Mouse (Mus musculus): ENCODE results near the gene Rps27rt.
A peak's percentile ranks its signal among the peaks of the same experiment; 100 is the strongest.
"Not testable (repeated sequence)": the region's sequence is repeated elsewhere in the genome, so short reads cannot be mapped to it uniquely, and the experiment has no call there.

The Rps27rt gene

GRCm38 (mm10) chr9:114982689-114983360 lies at the start of gene Rps27rt:
Rps27rt (minus strand) TSS chr9:114982739.
- DNase-seq (ENCODE audit: low spot score in 2 of 2): no peak

DNA sequence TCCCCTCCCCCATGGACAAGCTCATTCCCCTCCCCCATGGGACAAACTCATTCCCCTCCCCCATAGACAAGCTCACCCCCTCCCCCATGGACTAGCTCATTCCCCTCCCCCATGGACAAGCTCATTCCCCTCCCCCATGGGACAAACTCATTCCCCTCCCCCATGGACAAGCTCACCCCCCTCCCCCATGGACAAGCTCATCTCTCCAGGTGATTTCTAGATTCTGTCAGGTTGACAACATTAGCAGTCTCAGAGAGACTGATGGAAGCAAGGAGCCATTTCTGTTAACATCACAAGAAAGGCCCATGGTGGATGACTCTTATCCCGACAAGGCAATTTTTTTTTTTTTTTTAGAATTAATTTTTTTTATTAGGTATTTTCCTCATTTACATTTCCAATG lies 48.5 kb upstream of the Rps27rt start:
- not testable (repeated sequence) for DNase-seq (ENCODE audit: low spot score in 2 of 2)

DNA sequence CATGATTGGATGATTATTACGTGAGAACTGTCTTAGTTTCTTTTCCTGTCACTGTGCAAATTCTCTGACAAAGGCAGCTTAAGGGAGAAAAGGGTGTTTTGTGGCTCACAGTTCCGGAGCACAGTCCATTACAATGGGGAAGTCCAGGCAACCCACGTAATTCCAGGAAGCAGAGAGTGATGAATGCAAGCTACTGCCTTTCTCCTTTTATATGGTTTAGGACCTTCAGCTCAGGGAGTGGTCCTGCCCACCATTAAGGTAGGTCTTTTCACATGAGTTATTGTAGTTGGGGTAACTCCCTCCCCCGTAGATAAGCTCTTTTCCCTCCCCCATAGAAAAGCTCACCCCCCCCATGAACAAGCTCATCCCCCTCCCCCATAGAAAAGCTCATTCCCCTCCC lies 48.0 kb upstream of the Rps27rt start:
- DNase-seq (ENCODE audit: low spot score in 2 of 2): no peak

DNA sequence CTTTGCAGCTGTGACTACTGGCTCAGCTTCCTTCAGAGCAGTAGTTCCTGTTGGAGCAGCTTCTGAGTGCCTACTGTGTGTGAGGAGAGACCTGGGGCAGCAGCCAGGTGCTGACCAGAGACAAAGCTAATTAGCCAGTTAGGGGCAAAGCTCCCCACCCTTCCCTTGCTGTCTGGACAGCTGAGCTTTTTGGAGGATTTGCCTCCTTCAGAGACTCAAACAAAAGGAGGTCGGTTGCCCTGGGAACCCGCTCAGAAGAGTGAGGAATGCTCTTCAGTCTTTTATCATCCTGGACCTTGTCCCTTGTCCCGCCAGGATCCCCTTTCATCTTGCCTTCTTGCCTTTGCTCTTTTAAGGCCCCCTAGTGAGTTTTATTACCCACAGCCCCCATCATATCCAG lies 46.8 kb upstream of the Rps27rt start:
- DNase-seq (ENCODE audit: low spot score in 2 of 2): no peak

GRCm38 (mm10) chr9:115023708-115024383 lies 41.3 kb upstream of the Rps27rt start:
- no peak for DNase-seq (ENCODE audit: low spot score in 2 of 2)

- DNase-seq (ENCODE audit: low spot score in 2 of 2): no peak
Observed at GRCm38 (mm10) chr9:115023137-115023536, 40.6 kb upstream of the Rps27rt start.

DNA sequence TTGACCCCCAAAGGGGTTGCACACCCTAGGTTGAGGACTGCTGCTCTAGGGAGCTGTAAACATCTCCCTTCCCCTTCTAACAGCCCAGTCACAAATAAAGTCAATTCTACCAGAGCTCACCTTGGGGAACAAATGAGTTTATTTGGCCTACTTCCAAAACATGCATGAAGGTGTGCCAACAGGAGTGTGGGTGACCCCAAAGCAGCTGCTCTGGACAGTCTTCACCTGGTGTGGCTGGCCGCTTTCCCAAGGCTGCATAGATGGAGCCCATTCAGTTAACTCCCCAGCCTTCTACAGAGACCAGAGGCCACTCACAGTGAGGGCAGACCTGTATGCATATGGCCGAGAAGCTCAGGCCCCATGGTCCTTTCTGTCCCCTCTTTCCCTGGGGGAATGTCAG lies 38.9 kb upstream of the Rps27rt start:
- DNase-seq (ENCODE audit: low spot score in 2 of 2): no peak

GRCm38 (mm10) chr9:115020141-115020540 lies 37.6 kb upstream of the Rps27rt start:
- no peak for DNase-seq (ENCODE audit: low spot score in 2 of 2)

DNA sequence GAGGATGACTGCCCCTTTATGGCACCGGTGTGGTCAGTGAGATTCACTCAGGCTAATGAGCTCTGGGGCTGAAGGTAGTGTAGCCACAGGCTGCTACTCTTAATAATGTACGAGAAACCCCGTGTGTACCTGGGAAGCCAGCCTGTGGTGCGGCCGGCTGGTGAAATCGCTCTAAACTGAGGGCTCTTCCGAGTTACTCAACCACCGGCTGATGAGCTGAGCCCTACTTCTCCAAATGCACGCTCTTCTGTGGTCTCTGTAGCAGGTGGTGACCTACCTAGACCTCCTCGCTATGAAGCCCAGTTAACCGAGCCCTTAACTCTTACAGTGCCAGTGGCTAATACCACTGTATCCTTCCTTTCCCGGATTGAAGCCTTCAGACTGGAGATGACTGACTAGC lies 29.8 kb upstream of the Rps27rt start:
- DNase-seq (ENCODE audit: low spot score in 2 of 2): no peak

GRCm38 (mm10) chr9:115008194-115008593 lies 25.7 kb upstream of the Rps27rt start:
- no peak for DNase-seq (ENCODE audit: low spot score in 2 of 2)

GRCm38 (mm10) chr9:115007776-115008175 lies 25.2 kb upstream of the Rps27rt start:
- DNase-seq (ENCODE audit: low spot score in 2 of 2): no peak

DNA sequence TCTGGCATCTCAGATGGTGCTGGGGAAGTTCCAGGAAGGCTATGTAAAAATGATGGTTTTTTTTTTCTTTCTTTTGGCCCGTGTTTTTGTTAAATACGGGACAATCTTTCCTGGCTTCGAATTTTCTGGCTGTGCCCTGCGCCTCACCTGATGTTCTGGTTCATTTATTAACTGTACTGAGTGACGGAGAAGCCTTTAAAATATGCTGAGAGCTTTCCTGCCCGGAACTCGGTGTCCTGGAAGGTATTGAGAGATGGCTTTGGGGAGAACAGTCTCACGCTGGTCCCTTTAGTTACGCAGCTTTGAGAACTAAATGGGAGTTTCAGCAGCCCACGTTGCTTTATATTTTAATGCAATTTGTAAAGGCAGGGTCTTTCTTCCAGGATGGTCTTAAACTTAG lies 22.9 kb upstream of the Rps27rt start:
- DNase-seq (ENCODE audit: low spot score in 2 of 2): no peak

GRCm38 (mm10) chr9:114999771-115000146 lies 17.2 kb upstream of the Rps27rt start:
- DNase-seq (ENCODE audit: low spot score in 2 of 2): no peak

- no peak for DNase-seq (ENCODE audit: low spot score in 2 of 2)
Observed at GRCm38 (mm10) chr9:114999010-114999770, 16.7 kb upstream of the Rps27rt start.

DNA sequence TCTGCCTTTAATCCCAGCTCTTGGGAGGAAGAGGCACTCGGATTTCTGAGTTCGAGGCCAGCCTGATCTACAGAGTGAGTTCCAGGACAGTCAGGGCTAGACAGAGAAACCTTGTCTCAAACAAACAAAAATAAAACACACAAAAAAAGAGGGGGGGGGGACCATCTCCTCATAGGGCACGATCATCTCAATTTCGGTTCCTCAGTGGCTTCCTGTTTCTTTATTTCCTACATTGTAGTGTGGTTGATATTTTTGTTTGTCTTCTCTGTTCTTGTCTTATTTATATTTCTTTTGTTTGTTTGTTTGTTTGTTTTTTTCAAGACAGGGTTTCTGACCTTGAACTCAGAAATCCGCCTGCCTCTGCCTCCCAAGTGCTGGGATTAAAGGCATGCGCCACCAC lies 13.9 kb upstream of the Rps27rt start:
- DNase-seq (ENCODE audit: low spot score in 2 of 2): no peak

DNA sequence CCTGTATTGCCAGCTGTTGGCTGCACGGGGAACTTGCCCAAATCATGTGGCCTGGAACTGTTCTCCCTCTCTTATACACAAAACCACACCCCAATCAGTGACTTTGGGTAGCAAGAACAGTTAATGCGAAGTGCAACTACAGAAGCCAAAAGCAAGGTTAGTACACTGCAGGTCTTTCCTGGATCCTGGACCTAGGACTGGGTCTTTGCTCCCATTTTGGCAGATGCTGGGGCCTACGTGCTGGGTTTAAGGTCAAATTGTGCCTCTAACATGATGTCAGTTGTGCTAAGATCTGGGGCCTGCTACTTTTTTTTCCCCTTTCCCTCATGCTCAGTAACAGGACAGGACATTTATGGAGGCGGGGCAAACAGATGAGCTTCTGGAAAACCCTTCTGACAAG lies 13.2 kb upstream of the Rps27rt start:
- no peak for DNase-seq (ENCODE audit: low spot score in 2 of 2)

GRCm38 (mm10) chr9:114995250-114995649 lies 12.7 kb upstream of the Rps27rt start:
- DNase-seq (ENCODE audit: low spot score in 2 of 2): no peak

DNA sequence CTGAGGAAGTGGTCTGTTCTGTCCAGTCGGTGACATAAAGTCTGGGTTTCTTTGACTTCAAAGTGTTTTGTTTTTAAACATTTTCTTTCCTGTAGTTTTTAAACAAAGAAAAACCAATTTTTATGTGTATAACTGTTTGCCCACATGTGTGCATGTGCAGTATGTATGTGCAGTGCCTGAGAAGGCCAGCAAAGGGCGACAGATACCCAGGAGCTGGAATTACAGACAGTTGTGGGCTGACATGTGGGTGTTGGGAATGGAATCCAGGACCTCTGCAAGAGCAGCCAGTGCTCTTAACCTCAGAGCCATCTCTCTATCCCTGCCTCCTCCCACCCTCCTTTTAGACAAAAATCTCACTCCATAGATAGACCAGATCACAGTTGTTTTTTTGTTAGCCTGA lies 10.0 kb upstream of the Rps27rt start:
- DNase-seq (ENCODE audit: low spot score in 2 of 2): no peak

DNA sequence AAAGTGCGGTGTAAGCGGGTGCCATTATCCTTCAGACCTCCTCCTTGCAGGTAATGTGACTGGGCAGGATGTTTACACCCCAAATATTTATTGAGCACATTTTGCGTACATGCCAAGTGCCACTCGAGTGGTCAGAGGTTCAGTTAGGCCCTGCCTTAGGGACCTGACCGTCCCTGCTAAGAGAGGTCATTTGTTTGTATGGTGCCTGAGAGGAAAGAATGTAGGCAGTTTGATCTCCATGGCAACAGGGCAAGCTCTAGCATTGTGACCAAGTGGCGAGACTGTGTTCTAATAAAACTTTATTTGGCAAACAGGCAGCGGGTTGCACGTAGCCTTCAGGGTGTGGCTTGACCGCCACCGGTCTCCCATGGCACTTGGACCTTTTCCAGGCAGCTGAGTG lies 7.9 kb upstream of the Rps27rt start:
- DNase-seq (ENCODE audit: low spot score in 2 of 2): no peak

GRCm38 (mm10) chr9:114988610-114989327 lies 6.2 kb upstream of the Rps27rt start:
- DNase-seq (ENCODE audit: low spot score in 2 of 2): peak in 1 of 2 experiments; percentile 42

DNA sequence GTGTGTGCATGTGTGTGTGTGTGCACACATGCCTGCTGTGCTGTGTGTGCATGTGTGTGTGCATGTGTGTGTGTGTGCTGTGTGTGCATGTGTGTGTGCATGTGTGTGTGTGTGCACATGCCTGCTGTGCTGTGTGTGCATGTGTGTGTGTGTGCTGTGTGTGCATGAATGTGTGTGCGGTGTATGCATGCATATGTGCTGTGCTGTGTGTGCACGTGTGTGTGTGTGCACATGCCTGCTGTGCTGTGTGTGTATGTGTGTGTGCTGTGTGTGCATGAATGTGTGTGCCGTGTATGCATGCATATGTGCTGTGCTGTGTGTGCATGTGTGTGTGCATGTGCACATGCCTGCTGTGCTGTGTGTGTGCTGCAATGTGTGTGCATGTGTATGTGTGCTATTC lies 5.5 kb upstream of the Rps27rt start:
- DNase-seq (ENCODE audit: low spot score in 2 of 2): no peak

DNA sequence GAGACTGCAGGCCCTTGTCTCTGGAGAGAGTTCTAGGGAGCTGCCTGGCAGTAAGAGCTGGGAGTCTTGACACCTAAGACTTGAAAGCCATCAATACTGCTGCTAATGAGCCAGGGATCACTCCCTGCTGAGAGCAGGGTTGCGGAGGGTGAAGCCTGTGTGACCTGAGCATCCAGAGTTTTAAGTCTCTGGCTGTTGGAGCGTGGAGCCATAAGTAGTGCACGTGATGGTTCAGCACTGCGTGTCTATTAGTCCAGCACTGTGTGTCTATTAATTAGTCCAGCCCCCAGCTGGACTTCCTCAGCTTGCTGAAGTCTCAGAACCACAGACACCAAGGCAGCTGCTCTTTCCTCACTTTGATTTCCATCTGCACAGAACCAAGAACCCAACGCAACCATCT lies 3.8 kb upstream of the Rps27rt start:
- no peak for DNase-seq (ENCODE audit: low spot score in 2 of 2)

Measured in frontal cortex, postnatal 14 days (tissue).